Mouse (Mus musculus) urinary bladder, postnatal 10 days (tissue): ENCODE results near the gene Dpf3.

Experiments used
- DNase-seq: peaks from one replicate; pipeline ENCODE4 v3.0.0; 2022; ENCODE audit warnings: low spot score

Dpf3 gene

GRCm38 (mm10) chr12:83338345-83338744, 149.2 kb downstream of the Dpf3 start:
- no peak for DNase-seq

GRCm38 (mm10) chr12:83337776-83338149, 149.8 kb downstream of the Dpf3 start:
- no peak for DNase-seq

GRCm38 (mm10) chr12:83337077-83337775, 150.3 kb downstream of the Dpf3 start:
- DNase-seq = no peak

- DNase-seq = no peak
Observed at GRCm38 (mm10) chr12:83330056-83330455, 157.5 kb downstream of the Dpf3 start.

- DNase-seq = no peak
Observed at GRCm38 (mm10) chr12:83328899-83329298, 158.6 kb downstream of the Dpf3 start.

GRCm38 (mm10) chr12:83328491-83328890, 159.0 kb downstream of the Dpf3 start:
- no peak for DNase-seq

GRCm38 (mm10) chr12:83327451-83327850, 160.1 kb downstream of the Dpf3 start:
- no peak for DNase-seq

- no peak for DNase-seq
Observed at GRCm38 (mm10) chr12:83320725-83321124, 166.8 kb downstream of the Dpf3 start.

GRCm38 (mm10) chr12:83317646-83318443, 169.7 kb downstream of the Dpf3 start:
- DNase-seq = no peak

GRCm38 (mm10) chr12:83314666-83315065, 172.8 kb downstream of the Dpf3 start:
- no peak for DNase-seq

- DNase-seq = no peak
Observed at GRCm38 (mm10) chr12:83312818-83313217, 174.7 kb downstream of the Dpf3 start.

- DNase-seq = no peak
Observed at GRCm38 (mm10) chr12:83310567-83310966, 176.9 kb downstream of the Dpf3 start.

GRCm38 (mm10) chr12:83309031-83309804, 178.3 kb downstream of the Dpf3 start:
- no peak for DNase-seq

- DNase-seq = no peak
Observed at GRCm38 (mm10) chr12:83308627-83309026, 178.9 kb downstream of the Dpf3 start.

- no peak for DNase-seq
Observed at GRCm38 (mm10) chr12:83303221-83303620, 184.3 kb downstream of the Dpf3 start.

- DNase-seq = no peak
Observed at GRCm38 (mm10) chr12:83302320-83303153, 185.0 kb downstream of the Dpf3 start.

- DNase-seq = no peak
Observed at GRCm38 (mm10) chr12:83301616-83302319, 185.7 kb downstream of the Dpf3 start.

GRCm38 (mm10) chr12:83298358-83298757, 189.2 kb downstream of the Dpf3 start:
- DNase-seq = no peak

GRCm38 (mm10) chr12:83295031-83295430, 192.5 kb downstream of the Dpf3 start:
- no peak for DNase-seq

GRCm38 (mm10) chr12:83291915-83292314, 195.6 kb downstream of the Dpf3 start:
- no peak for DNase-seq
